Comparison of ENCODE assay signal across 8 mouse cellular contexts in genomic region chr17:24151890-24152563, GRCm38 (mm10). TPM values are rescaled to one million over a fixed set of nuclear protein-coding genes. Genes with fewer than 3 reads are reported as not detected.
DNase-seq lines count a peak whose midpoint lies in the region; ATAC-seq and TF ChIP-seq lines count a peak whose summit lies in the region.

No protein-coding gene starts in this region.

- H3K4me3 ChIP-seq in G1E (ENCODE audit: low read depth, low read length) = peak overlapping the region; percentile 69
- peak overlapping the region; percentile 29 for H3K4me3 ChIP-seq in forebrain, embryonic 15.5 days

- ATAC-seq in G1E (ENCODE audit: extremely low read depth, insufficient number of reproducible peaks, low FRiP score, poor library complexity, severe bottlenecking) = peak; percentile 87
- peak; percentile 82 for ATAC-seq in forebrain, embryonic 15.5 days (replicated peaks)

- no peaks in the 10 kb centered on the region for H3K27me3 ChIP-seq in G1E (ENCODE audit: insufficient read depth, low read length)
- H3K27me3 ChIP-seq in forebrain, embryonic 15.5 days = no peaks in the 10 kb centered on the region

- TF ChIP-seq CTCF in G1E (IDR thresholded peaks at IDR 0.05; ENCODE audit: low read depth, low read length) = peak; percentile 56

- peak; percentile 92 for DNase-seq in G1E (ENCODE audit: low spot score)
- peak; percentile 75 for DNase-seq in cerebellum, adult 11-12 months
- peak; percentile 84 for DNase-seq in heart, postnatal 4 days
- DNase-seq in layer of hippocampus, adult 9-10 months (ENCODE audit: low spot score) = peak; percentile 55
- peak; percentile 91 for DNase-seq in lung, postnatal 10 days
- DNase-seq in retina, adult 2 months (ENCODE audit: low read depth, low spot score) = peak; percentile 50
- DNase-seq in thymus, postnatal 25 days = peak; percentile 88

- no peaks in the 10 kb centered on the region for H3K9me3 ChIP-seq in G1E (replicated peaks)
- no peaks in the 10 kb centered on the region for H3K9me3 ChIP-seq in forebrain, embryonic 15.5 days

- H3K27ac ChIP-seq in forebrain, embryonic 15.5 days (replicated peaks) = no peak overlapping the region

- peaks cover 38% of the 10 kb centered on the region for H3K36me3 ChIP-seq in G1E (replicated peaks)
- no peaks in the 10 kb centered on the region for H3K36me3 ChIP-seq in forebrain, embryonic 15.5 days

- WGBS in forebrain, embryonic 15.5 days = 2% methylated on average over 26 of the region's 26 CpGs

- H3K4me1 ChIP-seq in G1E (ENCODE audit: insufficient read depth, low read depth, low read length) = peaks cover 38% of the 10 kb centered on the region
- peaks cover 5% of the 10 kb centered on the region for H3K4me1 ChIP-seq in forebrain, embryonic 15.5 days

- peak overlapping the region; percentile 22 for H3K9ac ChIP-seq in forebrain, embryonic 15.5 days (replicated peaks)

- H3K4me2 ChIP-seq in forebrain, embryonic 15.5 days (replicated peaks) = peak overlapping the region; percentile 59

RNA-seq across cellular contexts. Expression of gene Pdpk1, which starts 1.3 kb away (rescaled TPM):
- total RNA-seq in G1E (2014; fragmentation: Nextera tagmentation) (58.6 and 58.8 TPM in 2 replicates), G1E (2017) (48.3 and 63.3 TPM in 2 replicates)
- 27.0 and 47.8 TPM in 2 replicates for polyA plus RNA-seq in G1E (2012)
- polyA plus RNA-seq in forebrain, embryonic 15.5 days (2015; fragmentation: Nextera tagmentation; extraction: Ambion mirVana) = 58.8 and 61.9 TPM in 2 replicates
- 10 to 100 TPM; 62.1 to 62.6 TPM for total RNA-seq in heart, postnatal 4 days (2021)

RNA-seq across cellular contexts. Expression of gene Amdhd2, which starts 11.5 kb away (rescaled TPM):
- total RNA-seq in G1E (2014; fragmentation: Nextera tagmentation) (7.2 and 18.7 TPM in 2 replicates), G1E (2017) (60.2 and 66.4 TPM in 2 replicates)
- 44.1 and 45.3 TPM in 2 replicates for polyA plus RNA-seq in G1E (2012)
- 28.7 and 31.5 TPM in 2 replicates for polyA plus RNA-seq in forebrain, embryonic 15.5 days (2015; fragmentation: Nextera tagmentation; extraction: Ambion mirVana)
- total RNA-seq in heart, postnatal 4 days (2021) = 10 to 100 TPM; 19.5 to 19.6 TPM

RNA-seq across cellular contexts. Expression of gene Atp6v0c, which starts 17.5 kb away (rescaled TPM):
- total RNA-seq in G1E (2014; fragmentation: Nextera tagmentation) (126 and 189 TPM in 2 replicates), G1E (2017) (61.1 and 65.5 TPM in 2 replicates)
- 209 and 285 TPM in 2 replicates for polyA plus RNA-seq in G1E (2012)
- polyA plus RNA-seq in forebrain, embryonic 15.5 days (2015; fragmentation: Nextera tagmentation; extraction: Ambion mirVana) = 872 and 917 TPM in 2 replicates
- total RNA-seq in heart, postnatal 4 days (2021) = 100 to 1,000 TPM; 291 to 298 TPM

RNA-seq across cellular contexts. Expression of gene Tbc1d24, which starts 53.3 kb away (rescaled TPM):
- 94.0 and 120 TPM in 2 replicates for total RNA-seq in G1E (2014; fragmentation: Nextera tagmentation)
- total RNA-seq in G1E (2017) = 57.9 and 59.1 TPM in 2 replicates
- polyA plus RNA-seq in G1E (2012) = 14.6 and 23.4 TPM in 2 replicates
- polyA plus RNA-seq in forebrain, embryonic 15.5 days (2015; fragmentation: Nextera tagmentation; extraction: Ambion mirVana) = 18.8 and 19.5 TPM in 2 replicates
- total RNA-seq in heart, postnatal 4 days (2021) = 10 to 100 TPM in 1 of 2 experiments, 1 to 10 TPM in 1; 9.6 to 10.9 TPM

RNA-seq across cellular contexts. Expression of gene Ntn3, which starts 57.3 kb away (rescaled TPM):
- total RNA-seq in G1E (2014; fragmentation: Nextera tagmentation) (3.8 and 3.9 TPM in 2 replicates), G1E (2017) (1.5 and 2.1 TPM in 2 replicates)
- 1.6 and 1.8 TPM in 2 replicates for polyA plus RNA-seq in G1E (2012)
- 4.9 and 5.2 TPM in 2 replicates for polyA plus RNA-seq in forebrain, embryonic 15.5 days (2015; fragmentation: Nextera tagmentation; extraction: Ambion mirVana)
- 1 to 10 TPM; 2.3 to 2.4 TPM for total RNA-seq in heart, postnatal 4 days (2021)
